Mouse (Mus musculus): ENCODE data around the gene Slc52a3. TPM values are rescaled to one million over a fixed set of nuclear protein-coding genes. Genes with fewer than 3 reads are reported as not detected.

Slc52a3 gene
- polyA plus RNA-seq, 1 experiment = 0.83 TPM

- no peak for TF ChIP-seq CTCF (IDR thresholded peaks at IDR 0.05; ENCODE audit: low read depth, low read length)
- no peak for TF ChIP-seq POLR2A (IDR thresholded peaks at IDR 0.05; ENCODE audit: borderline replicate concordance, low read depth, low read length)
- H3K4me1 ChIP-seq (ENCODE audit: control insufficient read depth, insufficient read depth, low read length) = peaks cover 14% of the 10 kb centered on the region
- no peak overlapping the region for H3K4me3 ChIP-seq (ENCODE audit: insufficient read depth, low read length)
- H3K27ac ChIP-seq (ENCODE audit: insufficient read depth, low read depth, low read length) = no peak overlapping the region
Observed at GRCm38 (mm10) chr2:151997776-151998504, 1.6 kb downstream of the Slc52a3 start.

DNA sequence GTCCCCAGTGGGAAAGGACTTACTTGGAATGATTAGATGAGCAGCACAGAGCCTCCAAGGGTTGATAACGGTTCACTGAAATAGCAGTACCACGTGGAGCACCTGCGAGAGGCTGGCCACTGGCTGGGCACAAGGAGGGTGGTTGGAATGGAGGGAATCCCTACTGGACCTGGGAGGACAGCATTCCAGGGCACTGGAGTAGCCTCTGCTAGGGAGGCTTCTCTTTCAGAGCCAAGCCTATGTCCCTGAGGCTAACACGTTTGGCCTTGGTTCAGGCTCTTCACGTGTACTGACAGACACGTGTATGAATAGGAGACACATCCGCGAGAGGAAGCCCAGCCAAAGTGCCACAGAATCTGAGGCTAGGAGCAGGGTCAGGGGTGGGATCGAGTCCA is 2.2 kb downstream of the Slc52a3 start:
- H3K27ac ChIP-seq (ENCODE audit: insufficient read depth, low read depth, low read length) = no peak overlapping the region
- peaks cover 14% of the 10 kb centered on the region for H3K4me1 ChIP-seq (ENCODE audit: control insufficient read depth, insufficient read depth, low read length)
- no peak for TF ChIP-seq CTCF (IDR thresholded peaks at IDR 0.05; ENCODE audit: low read depth, low read length)
- no peak for TF ChIP-seq POLR2A (IDR thresholded peaks at IDR 0.05; ENCODE audit: borderline replicate concordance, low read depth, low read length)
- H3K4me3 ChIP-seq (ENCODE audit: insufficient read depth, low read length) = no peak overlapping the region

DNA sequence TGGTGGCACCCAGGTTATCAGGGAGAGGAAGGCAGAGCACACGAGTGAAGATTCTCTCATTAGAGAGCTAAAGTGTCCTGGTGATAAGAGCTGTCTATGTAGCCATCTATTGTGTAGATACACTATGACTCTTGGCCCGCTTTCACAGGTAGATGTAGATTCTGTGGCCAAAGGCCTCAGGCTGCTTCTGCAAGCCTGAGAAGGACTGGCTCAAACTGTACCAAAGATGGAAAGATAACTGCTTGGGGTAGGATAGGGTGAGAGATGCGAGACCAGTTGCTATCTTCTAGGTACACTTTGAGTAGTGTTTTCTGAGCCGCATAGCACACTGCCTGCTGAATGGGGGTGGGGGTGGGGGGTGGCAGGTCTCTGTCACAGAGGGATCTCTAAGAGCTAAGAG is 2.6 kb downstream of the Slc52a3 start:
- no peak overlapping the region for H3K27ac ChIP-seq (ENCODE audit: insufficient read depth, low read depth, low read length)

DNA sequence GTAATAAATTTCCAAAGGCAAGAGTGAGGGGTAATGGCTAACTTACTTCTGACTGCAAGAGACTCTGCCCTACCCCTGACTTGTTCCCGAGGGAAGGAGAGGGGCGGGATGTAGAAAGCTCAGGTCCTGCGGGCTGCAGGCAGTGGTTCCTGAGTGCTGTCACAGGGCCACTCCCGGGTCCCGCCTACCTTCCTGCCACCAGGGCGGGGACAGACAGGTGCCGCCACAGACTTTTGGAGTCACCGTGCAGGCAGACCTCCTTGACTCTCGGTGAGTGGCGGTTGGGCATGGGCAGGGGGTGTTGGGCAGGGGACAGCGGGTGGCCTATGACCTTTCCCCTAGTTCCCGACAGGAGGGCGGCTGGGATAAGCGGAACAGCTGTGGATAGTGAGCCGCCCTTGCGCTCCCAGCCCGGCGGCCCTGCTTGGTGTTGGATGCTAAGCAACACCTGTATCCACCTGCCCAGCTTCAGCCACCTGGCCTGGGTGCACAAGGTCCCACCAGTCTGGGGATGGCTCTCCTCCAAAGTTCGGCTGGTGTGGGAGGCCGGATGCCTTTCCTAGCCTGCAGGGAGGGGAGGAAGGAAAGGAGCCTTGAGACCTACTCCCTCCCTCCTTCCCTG is 3.5 kb downstream of the Slc52a3 start:
- no peak overlapping the region for H3K4me3 ChIP-seq (ENCODE audit: insufficient read depth, low read length)
- TF ChIP-seq POLR2A (IDR thresholded peaks at IDR 0.05; ENCODE audit: borderline replicate concordance, low read depth, low read length) = no peak
- TF ChIP-seq CTCF (IDR thresholded peaks at IDR 0.05; ENCODE audit: low read depth, low read length) = no peak
- H3K27ac ChIP-seq (ENCODE audit: insufficient read depth, low read depth, low read length) = no peak overlapping the region
- H3K4me1 ChIP-seq (ENCODE audit: control insufficient read depth, insufficient read depth, low read length) = peaks cover 6% of the 10 kb centered on the region; the same call in 1 of the 2 replicates

More for the DNA sequence above, 2.6 kb downstream of the Slc52a3 start:
- H3K4me3 ChIP-seq (ENCODE audit: insufficient read depth, low read length) = no peak overlapping the region
- peaks cover 12% of the 10 kb centered on the region for H3K4me1 ChIP-seq (ENCODE audit: control insufficient read depth, insufficient read depth, low read length)
- TF ChIP-seq CTCF (IDR thresholded peaks at IDR 0.05; ENCODE audit: low read depth, low read length) = no peak

DNA sequence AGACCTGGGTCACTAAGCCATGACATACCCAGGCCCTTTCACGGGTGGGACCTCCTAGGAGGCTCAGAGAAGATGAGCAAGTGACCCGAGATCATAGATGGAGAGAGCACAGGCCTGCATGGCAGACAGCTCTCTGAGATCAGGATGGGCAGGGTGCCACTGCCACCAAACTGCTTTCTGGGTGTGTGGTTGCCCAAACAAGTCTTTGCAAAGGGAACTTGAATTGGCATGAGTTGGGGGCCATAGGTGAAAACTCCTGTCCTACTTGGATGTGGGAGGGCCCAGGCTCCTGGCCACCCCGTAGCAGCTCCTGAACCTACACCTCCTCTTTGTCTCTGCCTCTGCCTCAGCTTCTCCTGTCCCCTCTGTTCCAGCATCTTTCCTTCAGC is 4.0 kb downstream of the Slc52a3 start:
- Histone ChIP-seq H3K4me3 (ENCODE audit: insufficient read depth, low read length) (no peak overlapping the region), H3K27ac (ENCODE audit: insufficient read depth, low read depth, low read length) (no peak overlapping the region), H3K4me1 (ENCODE audit: control insufficient read depth, insufficient read depth, low read length) (peaks cover 3% of the 10 kb centered on the region; the same call in 1 of the 2 replicates)
- TF ChIP-seq CTCF (IDR thresholded peaks at IDR 0.05; ENCODE audit: low read depth, low read length) = no peak
- TF ChIP-seq POLR2A (IDR thresholded peaks at IDR 0.05; ENCODE audit: borderline replicate concordance, low read depth, low read length) = no peak

- no peak overlapping the region for H3K27ac ChIP-seq (ENCODE audit: insufficient read depth, low read depth, low read length)
- no peak overlapping the region for H3K4me3 ChIP-seq (ENCODE audit: insufficient read depth, low read length)
- peaks cover 3% of the 10 kb centered on the region; the same call in 1 of the 2 replicates for H3K4me1 ChIP-seq (ENCODE audit: control insufficient read depth, insufficient read depth, low read length)
- TF ChIP-seq CTCF (IDR thresholded peaks at IDR 0.05; ENCODE audit: low read depth, low read length) (no peak), POLR2A (IDR thresholded peaks at IDR 0.05; ENCODE audit: borderline replicate concordance, low read depth, low read length) (no peak)
Observed at GRCm38 (mm10) chr2:152000735-152001134, 4.4 kb downstream of the Slc52a3 start.

DNA sequence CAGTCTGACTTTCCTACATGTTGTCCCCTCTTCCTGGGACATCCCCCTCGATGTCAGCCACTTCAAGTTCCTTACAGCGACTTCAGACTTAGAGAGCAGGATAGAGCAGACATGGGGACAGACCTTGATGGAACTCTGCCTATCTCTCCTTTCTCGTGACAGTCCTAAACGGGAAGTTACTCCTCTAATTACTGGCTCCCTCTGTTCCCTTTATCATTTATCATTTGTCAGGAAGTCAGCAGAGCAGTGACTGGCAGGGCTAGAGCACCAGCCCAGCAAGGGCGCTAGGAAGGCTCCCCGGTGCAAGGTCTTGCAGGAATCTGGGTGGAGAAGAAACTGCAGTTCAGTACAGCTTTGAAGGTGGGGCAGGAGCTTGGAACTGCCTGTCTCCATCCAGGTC is 6.2 kb downstream of the Slc52a3 start:
- Histone ChIP-seq H3K4me1 (ENCODE audit: control insufficient read depth, insufficient read depth, low read length) (no peaks in the 10 kb centered on the region; the same call in 1 of the 2 replicates), H3K4me3 (ENCODE audit: insufficient read depth, low read length) (no peak overlapping the region), H3K27ac (ENCODE audit: insufficient read depth, low read depth, low read length) (no peak overlapping the region)
- TF ChIP-seq POLR2A (IDR thresholded peaks at IDR 0.05; ENCODE audit: borderline replicate concordance, low read depth, low read length) (no peak), CTCF (IDR thresholded peaks at IDR 0.05; ENCODE audit: low read depth, low read length) (no peak)

DNA sequence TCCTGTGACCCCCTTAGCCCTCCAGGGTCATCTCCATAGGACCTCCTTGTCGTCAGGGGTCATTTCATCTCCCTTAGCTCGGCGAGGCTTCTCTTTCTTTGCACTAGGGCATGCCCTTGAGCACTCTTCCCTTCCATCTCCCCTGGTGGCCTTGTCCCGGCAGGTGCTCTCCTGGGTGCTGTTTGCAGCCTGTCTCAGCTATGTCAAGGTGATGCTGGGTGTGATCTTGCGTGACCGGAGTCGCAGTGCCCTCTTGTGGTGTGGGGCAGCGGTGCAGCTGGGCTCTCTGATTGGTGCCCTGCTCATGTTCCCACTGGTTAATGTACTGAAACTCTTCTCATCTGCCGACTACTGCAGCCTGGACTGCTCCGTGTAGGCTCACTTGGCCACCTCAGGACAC is 11.5 kb downstream of the Slc52a3 start:
- H3K27ac ChIP-seq (ENCODE audit: insufficient read depth, low read depth, low read length) = no peak overlapping the region
- no peak overlapping the region for H3K4me3 ChIP-seq (ENCODE audit: insufficient read depth, low read length)
- H3K4me1 ChIP-seq (ENCODE audit: control insufficient read depth, insufficient read depth, low read length) = no peaks in the 10 kb centered on the region; the same call in none of the 2 replicates
- TF ChIP-seq POLR2A (IDR thresholded peaks at IDR 0.05; ENCODE audit: borderline replicate concordance, low read depth, low read length) (no peak), CTCF (IDR thresholded peaks at IDR 0.05; ENCODE audit: low read depth, low read length) (peak; percentile 48)

- TF ChIP-seq POLR2A (IDR thresholded peaks at IDR 0.05; ENCODE audit: borderline replicate concordance, low read depth, low read length) (no peak), CTCF (IDR thresholded peaks at IDR 0.05; ENCODE audit: low read depth, low read length) (no peak)
- H3K27ac ChIP-seq (ENCODE audit: insufficient read depth, low read depth, low read length) = no peak overlapping the region
- H3K4me1 ChIP-seq (ENCODE audit: control insufficient read depth, insufficient read depth, low read length) = no peaks in the 10 kb centered on the region; the same call in 1 of the 2 replicates
- no peak overlapping the region for H3K4me3 ChIP-seq (ENCODE audit: insufficient read depth, low read length)
Observed at GRCm38 (mm10) chr2:152009061-152009779, 12.9 kb downstream of the Slc52a3 start.

- no peak overlapping the region for H3K27ac ChIP-seq (ENCODE audit: insufficient read depth, low read depth, low read length)
- no peaks in the 10 kb centered on the region; the same call in 1 of the 2 replicates for H3K4me1 ChIP-seq (ENCODE audit: control insufficient read depth, insufficient read depth, low read length)
- TF ChIP-seq CTCF (IDR thresholded peaks at IDR 0.05; ENCODE audit: low read depth, low read length) = no peak
- no peak for TF ChIP-seq POLR2A (IDR thresholded peaks at IDR 0.05; ENCODE audit: borderline replicate concordance, low read depth, low read length)
- no peak overlapping the region for H3K4me3 ChIP-seq (ENCODE audit: insufficient read depth, low read length)
Observed at GRCm38 (mm10) chr2:152010251-152010650, 13.9 kb downstream of the Slc52a3 start.

All from bone marrow macrophage, adult 2 months (primary cell).